Mouse (Mus musculus) thymus, adult 18-20 months (tissue): ENCODE results near the gene Gm21866.
"Not testable (repeated sequence)": the region's sequence is repeated elsewhere in the genome, so short reads cannot be mapped to it uniquely, and the experiment has no call there.

Experiments
- DNase-seq, 2 experiments: peaks; one replicate each; pipeline ENCODE4 v3.0.0; 2022; ENCODE audit warnings: mixed read lengths in 2 of 2

Gene Gm21866

DNA sequence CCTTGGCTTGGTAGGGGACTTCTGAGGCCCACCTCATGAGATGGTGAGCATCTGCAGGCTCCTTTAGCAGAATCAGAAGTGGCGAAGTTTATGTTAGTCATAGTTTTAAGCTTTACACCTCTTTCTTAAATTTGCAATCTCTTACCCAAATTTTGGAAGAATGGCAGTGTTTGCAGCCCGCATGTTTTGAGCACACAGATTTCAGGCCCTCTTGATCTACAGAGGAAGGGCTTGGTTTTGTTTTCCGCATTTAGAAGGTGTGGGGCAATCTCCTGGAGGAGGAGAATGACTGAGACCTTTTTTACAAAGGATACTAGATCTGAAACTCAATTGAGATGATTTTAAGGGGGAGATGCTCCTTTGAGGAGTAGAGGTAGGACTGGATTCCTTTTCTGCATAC is at the start of gene Gm21866:
Gene Gm21866, minus strand, starts transcription at position 101 of the 400 bp plus-strand sequence.
- DNase-seq = not testable (repeated sequence)

DNA sequence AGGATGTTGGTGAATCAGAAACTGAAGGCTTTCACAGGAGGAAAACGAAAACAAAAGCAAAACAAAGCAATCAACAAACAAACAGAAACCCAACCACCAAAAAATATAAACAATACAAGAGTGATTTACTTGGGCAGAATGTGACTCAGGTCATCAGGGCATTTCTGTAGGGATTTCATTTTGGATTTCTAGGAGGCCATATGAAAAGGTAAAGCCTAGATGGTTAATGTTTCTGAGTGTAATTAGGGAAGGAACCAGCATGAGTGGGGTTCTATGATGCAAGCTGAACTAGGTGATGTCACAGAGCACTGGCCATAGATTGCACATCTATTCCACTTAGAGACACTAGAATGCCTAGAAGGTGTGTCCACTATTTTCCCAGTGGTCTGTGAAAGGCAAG is 28.3 kb upstream of the Gm21866 start, which contains the start of gene Gm20773:
Gene Gm20773, plus strand, starts transcription at position 301 of the 400 bp plus-strand sequence.
- not testable (repeated sequence) for DNase-seq
